Mouse (Mus musculus) right cerebral cortex, postnatal 25 days (tissue): Measurements from ENCODE around the gene Crp.

Experiments
- DNase-seq: peaks from one replicate; pipeline ENCODE4 v3.0.0; 2022

Gene Crp

GRCm38 (mm10) chr1:172697844-172698243 lies at the start of gene Crp:
TSS of gene Crp (plus strand) at chr1:172698055.
- no peak for DNase-seq

DNA sequence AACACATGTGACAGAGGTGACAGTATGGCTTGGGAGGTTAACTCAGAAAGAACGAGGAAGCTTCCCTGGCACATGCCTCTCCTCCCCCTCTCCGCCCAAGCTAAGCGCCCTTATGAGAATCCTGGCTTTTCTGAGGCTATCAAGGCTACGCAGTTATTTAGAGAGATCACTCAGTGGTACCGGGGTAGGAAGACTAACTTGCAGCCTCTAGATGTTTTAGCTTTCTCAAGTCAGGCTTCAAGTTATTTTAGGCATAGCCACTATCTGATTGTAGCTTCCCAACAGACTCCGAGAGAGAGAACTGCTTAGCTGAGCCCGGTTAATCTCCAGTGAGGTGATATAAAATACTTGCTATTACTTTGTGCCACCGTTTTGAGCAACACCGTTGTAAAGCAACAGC lies 48.5 kb upstream of the Crp start:
- no peak for DNase-seq

DNA sequence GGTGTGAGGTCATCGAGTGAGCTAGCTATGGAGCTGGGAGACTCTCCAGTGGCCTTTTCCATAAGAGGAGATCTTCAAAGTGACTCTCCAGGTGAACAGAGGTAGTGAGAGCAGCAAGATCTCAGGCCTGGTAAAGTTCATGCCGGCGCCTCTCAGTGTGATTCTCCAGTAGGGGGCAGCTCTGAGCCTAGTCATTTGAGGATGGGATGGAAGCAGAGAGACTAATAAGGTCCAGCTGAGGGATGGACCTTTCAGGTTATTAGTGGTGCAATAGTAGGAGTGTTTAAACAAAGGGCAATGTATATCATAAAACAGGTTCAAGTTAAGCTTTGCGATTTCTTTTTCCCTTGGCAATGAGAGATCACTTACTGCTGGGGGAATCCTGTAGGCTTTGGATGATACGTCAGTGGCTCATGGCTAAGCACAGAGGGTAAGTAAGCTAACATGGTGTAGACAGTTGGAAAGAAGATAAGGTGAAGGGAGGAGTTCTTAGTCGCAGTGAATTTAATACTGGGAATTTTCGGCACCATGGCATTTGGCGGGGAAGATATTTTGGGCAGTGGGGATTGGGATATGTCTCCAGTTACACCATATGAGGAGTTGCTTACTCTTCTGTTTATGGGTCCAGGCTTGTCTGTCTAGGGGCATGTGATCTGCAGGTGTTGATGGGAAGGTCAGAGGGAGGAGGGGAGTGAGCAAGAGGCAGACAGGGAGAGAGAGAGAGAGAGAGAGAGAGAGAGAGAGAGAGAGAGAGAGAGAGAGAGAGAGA lies 47.2 kb upstream of the Crp start:
- no peak for DNase-seq

DNA sequence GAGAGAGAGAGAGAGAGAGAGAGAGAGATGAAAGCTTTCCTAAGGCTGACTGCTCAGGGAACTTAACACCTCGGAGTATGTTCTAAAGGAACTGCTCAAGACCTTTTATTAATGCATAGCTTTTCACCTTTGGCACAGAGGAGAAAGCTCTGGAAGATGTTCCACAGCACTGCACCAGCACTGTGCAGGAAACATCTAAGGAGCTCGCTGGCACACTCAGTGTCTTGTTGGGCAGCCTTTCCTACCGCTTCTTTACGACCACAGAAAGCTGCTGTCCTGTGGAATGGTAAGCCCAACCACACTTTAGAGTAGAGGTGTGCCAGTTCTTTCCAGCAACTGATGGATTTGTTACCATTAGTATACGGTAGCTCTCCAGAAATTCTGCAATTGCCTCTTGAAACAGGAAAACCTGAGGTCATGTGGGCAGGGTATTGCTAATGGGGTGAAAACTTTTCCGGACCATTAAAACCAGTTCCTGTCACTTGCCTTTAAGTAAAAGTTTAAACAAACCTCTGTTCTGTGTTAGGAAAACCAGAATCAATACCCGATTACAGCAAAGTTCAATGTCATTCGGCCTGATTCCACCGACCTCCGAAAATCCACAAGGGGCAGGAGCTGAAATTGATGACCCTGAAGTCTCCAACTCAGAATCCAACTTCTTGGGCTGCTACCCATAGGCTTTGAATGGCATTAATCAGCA lies 46.4 kb upstream of the Crp start:
- no peak for DNase-seq

- no peak for DNase-seq
Observed at GRCm38 (mm10) chr1:172652040-172652662, 45.7 kb upstream of the Crp start.

DNA sequence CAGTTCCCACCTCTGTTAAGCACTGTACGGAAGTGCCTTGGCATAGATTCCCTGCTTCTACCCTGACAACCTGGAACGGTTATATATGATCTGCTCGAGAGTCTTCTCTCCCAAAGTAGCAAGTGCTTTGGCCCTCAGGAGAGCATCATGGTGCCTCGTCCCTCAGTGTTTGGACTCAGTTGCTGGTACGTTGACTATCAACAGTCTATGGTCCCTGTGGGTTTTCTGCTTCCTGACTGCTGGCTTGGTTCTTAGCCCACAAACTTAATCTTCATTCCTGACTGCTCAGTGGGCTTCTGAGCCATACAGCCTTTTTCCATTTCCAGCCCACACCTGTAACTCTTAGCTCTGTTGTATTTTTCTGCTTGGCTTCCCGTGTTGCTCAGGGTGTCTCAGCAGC lies 44.0 kb upstream of the Crp start:
- no peak for DNase-seq

DNA sequence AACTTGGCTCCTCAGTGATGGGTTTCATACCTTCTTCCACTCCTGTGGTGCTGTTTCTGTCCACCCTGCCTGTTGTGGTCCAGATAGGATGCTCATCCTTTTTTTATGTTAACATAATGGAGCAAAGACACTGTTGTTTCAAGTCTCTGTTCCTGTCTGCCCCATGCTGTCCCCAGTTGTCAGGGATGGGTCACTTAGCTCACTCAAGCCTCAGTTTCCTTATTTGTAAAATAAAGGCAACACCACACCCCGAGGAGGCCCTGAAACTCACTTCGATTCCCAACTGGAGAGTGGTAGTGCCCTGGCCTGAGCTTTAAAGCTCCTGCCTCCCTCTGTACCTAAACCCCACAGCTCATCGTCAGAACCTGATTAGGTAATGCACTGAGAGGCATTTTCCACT lies 40.6 kb upstream of the Crp start:
- DNase-seq: no peak

DNA sequence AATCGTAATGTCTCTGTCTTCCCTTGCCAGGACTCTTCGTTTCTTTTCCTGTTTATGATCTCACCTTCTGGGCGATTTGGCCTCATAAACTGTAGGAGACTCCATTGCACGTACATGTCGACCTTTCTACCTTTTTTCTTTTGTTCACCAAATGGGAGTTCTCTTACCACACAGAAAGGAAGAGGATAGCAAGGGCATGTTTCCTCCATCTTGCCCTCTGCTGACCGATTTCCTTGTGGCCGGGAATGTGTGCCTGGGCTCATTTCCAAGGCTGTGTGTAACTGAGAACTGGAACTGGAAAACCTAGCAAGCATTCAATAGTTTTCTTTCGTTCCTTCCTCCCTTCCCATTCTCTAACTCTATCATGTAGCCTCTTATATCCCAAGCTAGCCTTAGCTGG lies 38.2 kb upstream of the Crp start:
- DNase-seq: no peak

DNA sequence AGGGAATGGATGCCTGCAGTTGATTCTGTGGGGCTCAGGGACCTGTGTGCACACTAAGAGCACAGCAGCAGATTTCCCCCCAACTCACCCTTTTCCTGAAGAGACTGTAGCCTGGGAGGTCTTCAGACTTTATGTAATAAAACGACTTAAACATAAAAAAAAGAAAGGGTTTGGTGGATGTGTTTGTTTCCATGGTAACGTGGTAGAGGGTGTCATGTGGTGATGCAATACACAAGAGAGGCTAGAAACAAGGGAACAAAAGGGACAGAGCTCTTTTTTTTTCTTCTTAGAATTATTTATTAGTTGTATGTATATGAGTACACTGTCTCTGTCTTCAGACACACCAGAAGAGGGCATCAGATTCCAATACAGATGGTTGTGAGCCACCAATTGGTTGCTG lies 32.4 kb upstream of the Crp start:
- no peak for DNase-seq

DNA sequence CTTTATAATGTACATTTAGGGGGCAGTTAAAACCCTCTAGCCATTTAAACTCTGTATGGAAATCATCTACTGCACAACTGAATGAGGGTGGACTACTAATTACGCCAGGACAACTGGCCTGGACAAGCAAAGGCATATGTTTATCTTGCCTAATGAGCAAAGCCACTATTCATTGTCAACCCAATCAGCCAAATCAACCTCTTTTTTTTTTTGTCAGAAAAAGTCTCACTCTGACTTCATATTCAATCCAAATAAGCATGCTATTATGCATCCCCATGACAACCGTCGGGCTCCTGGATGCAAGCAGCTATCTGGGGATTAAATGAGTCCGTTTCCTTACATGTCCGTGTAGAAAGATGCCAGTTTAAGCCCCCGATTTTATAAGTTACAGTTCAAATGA lies 30.3 kb upstream of the Crp start:
- no peak for DNase-seq

DNA sequence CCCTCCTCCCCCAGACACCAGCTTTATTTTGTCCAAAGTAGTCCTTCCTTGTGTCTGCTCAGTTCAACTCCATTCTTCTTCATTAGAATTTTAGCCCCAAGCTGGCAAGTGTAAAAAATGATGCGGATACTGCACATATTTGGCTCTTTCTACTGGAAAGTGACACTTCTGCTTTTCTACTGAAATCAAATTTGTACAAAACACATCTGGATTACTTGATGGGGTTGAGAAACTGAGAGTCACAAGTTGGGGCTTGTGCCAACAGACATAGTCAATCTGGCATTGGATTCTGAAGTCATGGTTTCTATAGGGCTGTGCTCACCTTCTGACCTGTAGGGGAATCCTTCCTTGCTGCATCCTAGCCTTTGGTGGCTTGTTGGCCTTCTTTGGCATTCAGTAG lies 27.1 kb upstream of the Crp start:
- no peak for DNase-seq

GRCm38 (mm10) chr1:172680742-172681141 lies 17.1 kb upstream of the Crp start:
- DNase-seq: no peak

DNA sequence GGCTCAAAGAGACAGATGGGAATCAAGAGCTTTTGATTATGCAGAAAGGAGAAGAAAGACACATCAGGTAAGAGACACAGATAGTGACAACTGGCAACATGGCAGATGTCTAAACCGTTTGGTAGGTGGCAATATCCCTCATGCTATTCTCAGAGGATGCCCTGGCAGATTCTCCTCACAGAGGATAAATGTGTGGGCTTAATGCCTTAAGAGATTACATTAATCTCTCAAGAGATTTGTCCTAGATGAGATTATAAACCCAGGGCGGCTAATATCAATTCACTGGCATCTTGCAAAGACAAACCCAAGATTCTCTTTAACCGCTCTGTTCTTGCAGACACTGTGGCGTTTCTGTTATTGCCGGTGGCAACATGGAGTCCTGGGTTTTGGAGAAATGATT lies 14.3 kb upstream of the Crp start:
- no peak for DNase-seq

DNA sequence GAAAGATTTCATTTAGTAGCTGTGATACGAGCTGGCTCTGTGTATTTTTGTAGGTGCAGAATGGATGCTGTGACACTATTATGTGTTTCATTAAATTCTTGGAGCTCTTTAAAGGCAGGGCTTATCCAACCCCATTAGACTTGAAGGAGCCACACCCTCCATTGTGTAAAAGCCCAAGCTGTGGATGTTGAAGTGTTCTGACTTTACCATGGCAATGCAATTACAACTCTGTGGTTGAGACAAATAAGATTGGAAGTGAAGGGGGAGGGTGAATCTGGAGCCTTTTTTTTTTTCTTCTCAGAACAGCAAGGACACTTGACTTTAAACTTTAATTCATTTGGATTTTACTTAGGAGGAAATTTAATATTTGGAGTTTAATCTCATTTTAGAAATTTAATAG lies 13.9 kb upstream of the Crp start:
- no peak for DNase-seq

DNA sequence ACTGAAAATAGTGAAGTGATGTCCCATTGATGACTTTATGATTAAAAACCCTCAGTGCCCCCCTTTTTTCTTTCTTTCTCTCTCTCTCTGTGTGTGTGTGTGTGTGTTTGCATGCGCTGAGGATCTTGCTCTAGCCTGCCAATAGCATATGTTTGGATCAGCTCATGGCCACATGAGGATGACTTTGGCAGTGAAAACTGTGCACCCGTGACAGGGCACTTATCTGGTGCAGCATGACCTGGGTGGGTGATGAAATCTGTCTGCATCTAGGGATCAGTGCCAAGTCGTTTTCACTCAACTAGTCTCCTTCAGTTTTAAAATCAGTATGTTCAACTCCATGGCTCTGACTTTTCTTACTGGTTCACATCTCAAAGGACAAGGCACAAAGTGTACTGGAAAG lies 12.7 kb upstream of the Crp start:
- no peak for DNase-seq

DNA sequence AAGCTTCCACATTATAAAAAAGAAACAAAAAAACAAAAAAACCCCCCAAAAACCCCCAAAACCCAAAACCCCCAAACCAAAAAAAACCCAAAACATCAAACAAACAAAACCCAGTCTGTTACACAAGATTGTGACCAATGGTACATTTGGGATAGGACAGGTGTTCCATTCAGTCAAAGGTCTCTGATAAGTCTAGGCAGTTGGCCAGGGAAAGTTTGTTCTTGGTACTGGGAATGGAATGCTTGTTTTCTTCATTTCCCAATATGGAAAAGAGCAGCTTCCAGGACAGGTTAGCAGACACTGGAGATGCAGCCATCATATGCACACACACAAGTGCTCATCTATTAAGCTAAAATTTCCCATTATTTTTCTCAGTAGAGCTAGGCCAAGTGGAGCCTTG lies 433 bp upstream of the Crp start:
- no peak for DNase-seq

DNA sequence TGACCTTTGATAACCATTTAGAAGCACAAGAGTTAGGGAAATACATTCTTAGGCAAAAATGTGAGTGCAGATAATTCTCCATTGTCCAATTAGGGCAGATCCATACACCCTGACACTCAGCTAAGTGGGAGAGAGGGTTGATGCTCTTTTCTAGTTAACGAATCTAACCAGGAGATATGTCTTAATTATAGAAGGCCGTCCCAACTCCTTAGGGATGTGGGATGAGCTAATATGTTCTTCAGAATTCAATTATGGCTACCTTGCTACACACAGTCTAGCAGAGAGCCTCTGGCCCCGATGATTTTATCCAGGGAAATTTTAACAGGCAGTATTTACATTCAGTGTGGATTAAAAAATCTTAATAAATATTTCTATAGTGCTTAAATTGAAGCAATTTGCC lies 3.0 kb downstream of the Crp start:
- no peak for DNase-seq

DNA sequence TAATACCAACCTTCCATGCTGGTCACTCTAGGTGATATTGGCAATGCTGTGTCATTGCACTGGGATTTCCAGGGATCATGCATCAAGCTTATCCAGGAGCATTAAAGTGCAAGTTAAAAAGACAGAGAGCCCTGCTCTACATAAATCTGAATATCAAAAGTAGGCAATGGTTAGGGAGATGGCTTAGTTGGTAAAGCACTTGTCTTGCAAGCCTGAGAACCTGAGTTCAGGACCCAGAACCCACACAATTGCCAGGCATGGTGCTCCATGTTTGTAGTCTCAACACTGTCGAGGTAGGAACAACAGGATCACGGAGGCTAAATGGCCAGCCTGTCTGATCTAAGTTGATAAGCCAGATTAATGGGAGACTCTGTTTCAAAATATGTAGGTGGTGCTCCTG lies 3.5 kb downstream of the Crp start:
- DNase-seq: no peak

GRCm38 (mm10) chr1:172701901-172702300 lies 4.0 kb downstream of the Crp start:
- no peak for DNase-seq

GRCm38 (mm10) chr1:172704769-172705168 lies 6.9 kb downstream of the Crp start:
- DNase-seq: no peak

DNA sequence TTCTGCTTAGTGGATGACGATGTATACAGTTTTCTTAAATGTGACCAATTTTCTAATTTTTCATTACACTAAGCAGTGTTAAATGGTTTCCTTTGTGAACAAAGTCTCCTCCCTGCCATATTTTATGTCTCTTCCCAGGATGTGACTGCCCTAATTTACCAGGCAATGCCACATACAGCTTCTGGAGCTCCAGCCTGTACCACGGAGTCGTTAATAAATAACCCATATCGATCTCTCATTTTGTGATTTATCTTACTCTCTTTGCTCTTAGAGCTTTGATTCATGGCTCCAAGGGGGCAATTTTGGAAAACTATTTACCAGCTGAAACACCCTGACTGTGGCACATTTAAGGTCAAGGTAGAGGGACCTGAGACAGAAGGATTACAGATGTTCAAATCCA lies 8.4 kb downstream of the Crp start:
- no peak for DNase-seq

DNA sequence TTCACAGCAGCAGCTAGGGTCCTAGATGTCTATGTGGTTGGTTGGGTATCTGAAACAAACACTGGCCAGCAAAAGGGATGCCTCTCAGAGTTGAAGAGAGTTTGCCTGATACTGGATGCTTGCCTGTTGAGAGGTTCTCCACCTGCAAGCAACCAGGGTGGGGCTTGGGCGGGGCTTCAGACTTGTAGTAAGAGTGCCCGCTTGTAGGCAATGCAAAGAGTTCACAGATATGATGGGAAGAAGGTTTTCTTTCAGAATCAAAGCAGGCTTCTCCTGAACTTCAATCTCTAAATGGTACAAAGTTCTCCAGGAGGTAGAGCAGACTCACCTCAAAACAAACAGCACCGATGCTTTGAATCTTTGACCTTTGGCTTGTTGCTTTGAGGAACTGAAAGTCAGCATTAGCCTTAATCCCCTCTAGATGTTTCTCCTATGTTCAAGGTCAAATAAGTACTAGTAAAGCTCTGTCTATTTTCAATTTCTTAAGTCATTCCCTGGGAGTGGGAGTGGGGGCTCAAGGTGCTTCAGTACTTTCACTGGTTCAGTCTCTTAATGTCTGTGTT lies 12.0 kb downstream of the Crp start:
- DNase-seq: no peak

DNA sequence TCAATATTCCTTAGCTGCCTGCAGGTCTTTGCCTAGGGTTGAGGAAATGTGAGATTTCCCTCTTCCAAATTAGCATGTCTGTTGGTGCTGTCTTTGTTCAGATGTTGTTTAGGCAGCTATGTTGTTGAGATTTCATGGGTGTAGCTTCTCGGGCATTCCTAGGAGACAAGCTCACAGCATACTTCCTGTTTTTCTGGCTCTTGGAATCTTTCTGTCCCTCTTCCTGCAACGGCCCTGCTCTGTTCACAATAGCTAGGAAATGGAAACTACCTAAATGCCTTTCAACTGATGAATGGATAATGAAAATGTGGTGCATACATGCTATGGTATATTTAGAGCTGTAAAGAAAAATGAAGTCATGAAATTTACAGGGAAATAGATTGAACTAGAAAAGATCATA lies 13.5 kb downstream of the Crp start:
- DNase-seq: no peak

DNA sequence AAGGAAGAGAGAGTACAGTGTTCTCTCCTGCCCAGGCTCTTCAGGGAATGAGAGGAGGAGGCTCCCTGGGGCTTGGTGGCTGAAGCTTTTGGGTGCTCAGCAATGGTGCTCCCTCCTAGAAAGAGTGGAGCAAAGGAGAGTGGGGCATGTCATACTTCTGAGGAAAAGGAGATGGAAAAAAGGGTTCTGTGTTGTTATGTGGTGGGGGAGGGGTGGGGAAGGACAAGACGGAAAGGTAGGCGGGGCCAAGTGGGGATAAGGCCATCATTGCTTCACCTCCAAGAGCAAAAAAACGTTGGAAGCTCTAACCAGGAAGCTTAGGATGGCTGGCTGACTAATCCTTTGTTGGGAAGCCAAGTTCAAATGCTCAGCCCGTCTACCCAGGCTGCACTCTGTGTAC lies 14.1 kb downstream of the Crp start:
- no peak for DNase-seq
